Mouse (Mus musculus) splenic B cell, adult 2 months (primary cell): ENCODE data around the gene Gm20834.
"Not testable (repeated sequence)": the region's sequence is repeated elsewhere in the genome, so short reads cannot be mapped to it uniquely, and the experiment has no call there.

Source experiments
- DNase-seq: peaks from one replicate; pipeline ENCODE4 v3.0.0-alpha.2; 2011; ENCODE audit warnings: low read depth, low spot score
- H3K27me3 ChIP-seq: 2 replicates; pipeline ENCODE4 v1.6.1; 2012; ENCODE audit warnings: mild to moderate bottlenecking, low read length, moderate library complexity, mixed read lengths; ENCODE audit not compliant: control insufficient read depth, poor library complexity, insufficient read depth, severe bottlenecking
- H3K36me3 ChIP-seq: 2 replicates; pipeline ENCODE4 v1.6.1; 2012; ENCODE audit warnings: mild to moderate bottlenecking, low read length, moderate library complexity, mixed read lengths; ENCODE audit not compliant: control insufficient read depth, poor library complexity, insufficient read depth, severe bottlenecking

Gm20834 gene

DNA sequence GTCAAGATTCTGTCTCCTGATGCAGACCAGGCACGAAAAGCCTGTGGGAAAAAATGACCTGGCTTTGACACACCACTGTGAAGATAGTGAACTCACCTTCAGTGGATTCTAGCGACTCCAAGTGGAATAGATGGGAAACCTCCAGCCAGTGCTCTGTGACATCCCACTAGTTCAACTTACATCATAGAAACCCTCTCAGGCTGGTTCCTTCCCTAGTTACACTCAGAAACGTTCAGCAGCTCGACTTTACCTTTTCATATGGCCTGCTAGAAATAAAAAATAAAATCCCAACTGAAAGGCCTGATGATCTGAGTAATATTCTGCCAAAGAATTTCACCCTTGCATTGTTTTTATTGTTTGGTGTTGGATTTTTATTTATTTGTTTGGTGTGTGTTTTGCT, at the start of gene Gm20834:
TSS of gene Gm20834 (minus strand) at position 101 of the 400 bp plus-strand sequence.
- DNase-seq, H3K36me3 ChIP-seq, H3K27me3 ChIP-seq: not testable (repeated sequence)
